Mouse (Mus musculus): Measurements from ENCODE around the gene Dbn1. TPM values are rescaled to one million over a fixed set of nuclear protein-coding genes. Genes with fewer than 3 reads are reported as not detected.

The Dbn1 gene
- 10.7 and 14.9 TPM in 2 replicates for polyA plus RNA-seq (2012; rRNA removed; ENCODE audit: low replicate concordance)

DNA sequence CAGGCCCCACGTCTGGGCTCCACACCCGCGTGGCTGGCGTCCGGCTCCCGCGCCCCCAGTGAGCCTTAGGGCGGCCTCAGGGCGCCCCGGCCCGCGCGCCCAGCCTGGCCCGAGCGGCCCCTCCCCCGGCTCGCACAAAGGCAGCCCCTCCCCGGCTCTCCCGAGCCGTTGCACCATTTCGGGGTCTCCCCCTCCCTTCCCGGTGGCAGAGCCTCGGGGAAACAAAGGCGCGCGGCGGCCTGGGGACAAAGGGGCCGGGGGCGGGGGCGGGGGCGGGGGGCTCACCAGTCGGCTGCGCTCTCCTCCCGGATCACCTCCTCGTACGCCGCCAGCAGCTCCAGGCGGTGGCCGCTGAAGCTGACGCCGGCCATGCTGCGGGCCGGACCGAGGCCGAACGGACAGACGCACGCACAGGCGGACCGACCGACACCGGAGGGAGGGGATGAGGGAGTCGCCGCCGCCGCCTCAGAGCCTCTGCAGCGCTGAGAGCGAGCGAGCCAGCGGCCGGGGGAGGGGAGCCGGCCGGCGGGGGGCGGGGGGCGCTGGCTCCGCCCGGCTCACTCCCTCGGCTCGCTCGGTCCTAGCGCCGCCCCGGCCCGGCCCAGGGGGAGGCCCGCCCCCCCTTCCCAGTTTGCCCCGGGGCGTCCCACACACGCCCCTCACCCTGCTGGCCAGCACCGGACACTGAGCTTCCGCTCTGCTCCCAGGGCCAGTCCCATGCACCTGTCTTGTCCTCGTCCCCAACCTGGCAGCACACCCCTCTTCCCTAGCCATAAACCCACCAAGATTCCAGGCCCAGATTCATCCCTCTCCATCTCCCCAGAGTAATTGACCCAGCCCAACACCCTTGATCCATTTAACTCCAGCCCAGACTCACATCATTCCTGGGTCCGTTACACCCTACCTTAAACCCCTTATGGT, at the start of gene Dbn1:
Gene Dbn1 (minus strand): TSS at position 534 of the 921 bp plus-strand sequence.

DNA sequence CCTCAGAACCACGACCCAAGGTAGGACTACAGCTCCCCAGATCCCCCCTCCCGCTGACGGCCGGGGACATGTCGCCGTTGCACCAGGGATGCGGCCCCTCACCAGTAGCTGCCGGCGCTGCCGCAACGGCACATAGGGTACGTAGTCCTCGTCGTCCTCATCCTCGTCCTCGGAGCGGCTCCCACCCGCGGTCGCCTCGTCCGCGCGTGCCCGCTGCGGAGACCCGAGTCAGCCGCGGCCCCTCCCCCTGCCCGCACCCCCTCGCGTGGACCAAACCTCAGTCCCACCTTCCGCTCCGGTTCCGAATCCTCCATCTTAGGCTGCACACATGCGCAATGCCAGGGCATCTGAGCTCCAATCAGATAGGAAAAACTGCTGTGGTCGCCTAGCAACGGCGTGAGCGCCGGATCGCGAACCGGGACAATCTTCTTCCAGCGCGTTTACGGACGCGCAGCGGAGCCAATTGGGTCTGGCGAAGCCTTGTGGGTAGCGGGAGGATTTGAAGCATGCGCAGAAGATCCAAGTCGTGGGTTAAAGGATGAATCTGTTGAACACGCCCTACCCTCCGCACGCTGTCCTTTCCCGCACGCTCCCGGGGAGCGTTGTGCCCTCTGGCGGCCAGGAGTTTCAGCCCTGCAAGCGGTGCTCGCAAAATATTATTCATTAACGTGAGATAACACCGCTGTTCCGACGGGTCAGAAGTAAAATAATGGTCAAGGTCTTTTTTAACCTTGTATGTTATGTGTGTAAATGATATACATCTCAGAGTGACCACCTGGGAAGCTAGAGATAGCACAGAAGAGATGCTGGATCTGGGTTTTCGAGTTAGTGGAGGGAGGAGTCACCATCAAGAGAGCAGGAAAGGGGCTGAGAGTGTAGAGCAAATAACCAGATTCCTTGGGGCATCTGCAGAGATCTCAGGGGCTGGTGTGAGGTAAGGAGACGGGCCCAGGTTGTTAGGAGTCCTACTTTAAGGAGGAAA, 48.6 kb upstream of the Dbn1 start, which contains the start of gene Ddx41:
Gene Ddx41 (minus strand): TSS at position 465 of the 982 bp plus-strand sequence.

DNA sequence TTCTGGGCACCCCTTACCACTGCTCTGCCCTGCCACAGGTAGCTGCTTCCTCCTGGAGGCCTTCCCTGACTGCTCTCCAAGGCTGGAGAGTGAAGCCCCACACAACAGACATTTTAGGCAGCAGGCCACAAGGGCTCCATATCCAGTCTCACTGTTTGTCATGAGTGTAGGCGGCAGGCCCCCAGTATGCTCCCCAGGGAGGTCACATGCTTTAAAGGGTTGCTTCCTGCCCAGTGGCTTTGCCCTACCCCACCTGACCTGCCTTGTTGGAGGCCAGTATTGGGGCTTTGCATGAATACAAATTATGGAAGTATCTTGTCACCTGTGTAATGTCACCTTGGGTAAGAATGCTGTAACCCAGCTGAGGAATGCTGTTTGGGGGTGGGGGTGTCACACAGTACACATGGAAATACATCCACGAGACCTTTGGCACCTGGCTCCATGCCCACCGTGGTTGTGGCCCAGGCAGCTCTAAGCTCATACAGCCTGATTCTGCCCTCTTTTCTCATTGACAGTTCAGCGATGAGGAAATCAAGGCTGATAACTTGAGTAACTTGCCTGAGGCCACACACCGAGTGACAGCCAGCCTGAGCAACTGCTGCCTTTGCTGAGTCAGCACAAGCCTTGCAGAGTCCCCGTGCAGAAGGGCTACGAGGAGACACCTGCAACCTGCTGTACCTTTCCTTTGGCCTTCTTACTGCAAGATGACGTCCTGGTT, 41.4 kb upstream of the Dbn1 start, which contains the start of gene Dok3:
Gene Dok3 (minus strand): TSS at position 99 of the 718 bp plus-strand sequence.

DNA sequence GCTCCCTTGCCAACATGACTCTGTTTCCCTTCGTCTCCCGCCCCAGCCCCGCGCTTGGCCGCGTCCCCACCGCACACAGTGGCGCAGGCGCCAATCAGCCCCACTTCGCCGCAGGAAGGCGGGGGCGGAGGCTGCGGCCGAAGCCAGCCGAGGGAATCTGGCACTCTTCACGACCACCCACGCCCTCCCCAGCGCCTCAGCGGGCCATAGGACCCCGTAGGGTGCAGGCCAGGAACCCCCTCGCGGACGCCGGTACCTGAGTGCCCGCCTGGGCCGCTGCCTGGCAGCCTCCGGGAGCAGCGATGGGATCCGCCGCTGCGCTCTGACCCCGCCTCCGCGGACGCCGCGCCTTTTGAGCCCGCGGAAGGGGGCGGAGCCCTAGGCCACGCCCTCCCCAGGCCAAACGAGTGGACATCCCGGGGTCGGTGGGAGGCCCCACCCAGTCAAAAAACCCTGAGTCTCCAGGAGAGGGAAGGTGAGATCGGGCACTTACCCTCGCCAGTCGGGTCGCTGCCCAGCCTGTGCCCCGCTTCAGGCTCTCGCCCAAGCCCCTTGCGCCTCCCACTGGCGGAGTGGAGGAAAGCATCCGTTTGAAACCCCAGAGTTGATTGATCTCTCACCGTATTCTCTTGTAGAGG, 25.3 kb upstream of the Dbn1 start, which contains the start of gene Pdlim7:
Gene Pdlim7 (minus strand): TSS at position 566 of the 638 bp plus-strand sequence.

DNA sequence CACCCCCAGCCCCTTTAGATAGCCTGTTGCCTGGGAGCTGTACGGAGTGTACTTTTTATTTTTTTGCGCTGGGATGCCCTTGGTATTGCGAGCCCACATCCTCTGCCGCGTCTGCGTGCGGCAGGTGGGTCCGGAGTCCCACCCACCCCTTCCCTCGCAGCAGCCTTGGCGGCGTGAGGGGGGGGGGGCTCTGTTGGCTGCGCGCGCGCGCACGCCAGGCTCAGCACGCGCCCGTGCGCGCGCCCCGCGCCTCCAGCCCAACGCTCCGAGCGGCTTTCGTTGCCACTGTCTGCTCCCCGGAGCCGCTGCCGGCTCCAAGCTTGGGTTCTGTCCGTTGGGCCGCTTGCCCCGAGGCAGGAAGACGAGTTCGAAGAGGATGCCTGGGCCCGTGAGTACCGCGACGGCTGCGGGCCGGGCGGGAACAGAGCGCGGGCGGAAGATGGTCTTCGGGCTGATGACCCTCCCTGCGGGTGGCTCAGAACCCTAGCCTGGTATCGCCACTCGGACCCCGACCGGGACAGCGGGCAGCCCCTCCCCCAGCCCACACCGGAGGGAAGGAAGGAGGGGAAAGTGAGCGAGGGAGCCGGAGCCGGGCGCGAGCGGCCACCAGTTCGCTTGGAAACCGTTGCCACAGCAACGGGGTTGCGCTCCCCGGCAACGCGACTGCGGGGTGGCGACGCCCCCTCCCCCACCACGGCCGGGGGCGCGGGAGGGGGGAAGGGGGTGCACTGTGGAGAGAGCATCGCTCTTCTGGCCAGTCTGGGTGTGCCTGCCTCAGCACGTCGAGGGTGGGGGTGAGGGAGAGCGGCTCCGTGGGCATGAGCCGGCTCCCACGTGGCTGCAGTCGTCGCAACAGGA, 23.7 kb downstream of the Dbn1 start, which contains the start of gene Prr7:
Gene Prr7 (plus strand): TSS at position 241 of the 858 bp plus-strand sequence.

DNA sequence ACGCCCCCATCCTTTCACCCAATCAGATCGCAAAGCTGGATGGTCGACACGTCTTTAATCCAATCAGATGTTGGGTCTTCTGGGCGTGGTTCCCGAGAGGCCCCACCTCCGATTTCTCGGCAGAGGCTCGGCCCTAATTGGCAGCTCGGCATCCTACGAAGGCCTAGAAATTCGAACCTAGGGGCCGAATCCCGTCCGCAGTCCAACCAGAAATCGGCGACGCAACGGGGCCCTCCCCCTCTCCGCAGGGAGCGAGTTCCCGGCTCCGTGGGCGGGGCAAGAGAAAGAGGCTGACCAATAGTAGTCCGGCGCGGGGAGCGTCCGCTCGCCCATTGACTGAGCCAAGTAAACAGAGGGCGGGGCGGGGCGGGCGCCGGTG, 43.0 kb downstream of the Dbn1 start, which contains the start of gene Grk6:
Gene Grk6 (plus strand): TSS at position 136 of the 379 bp plus-strand sequence.

DNA sequence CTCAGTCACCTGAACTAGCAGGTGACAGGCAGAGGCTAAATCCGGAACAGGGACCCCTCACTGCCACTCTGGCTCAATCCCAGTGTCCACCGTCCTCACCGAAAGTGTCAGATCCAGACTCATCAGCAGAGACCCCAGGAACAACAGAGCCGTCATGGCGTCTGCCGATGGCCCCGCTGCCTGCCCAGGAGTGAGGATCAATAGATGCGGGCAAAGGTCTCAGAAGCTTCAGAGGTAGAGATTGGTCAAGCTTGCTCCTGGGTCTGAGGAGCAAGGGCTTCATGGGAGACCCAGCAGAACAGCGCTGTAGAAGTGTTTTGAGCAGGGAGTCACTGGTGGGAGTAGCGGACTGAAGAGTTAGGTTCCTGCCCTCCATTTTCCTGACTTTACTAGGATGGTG, 61.3 kb downstream of the Dbn1 start, which contains the start of gene F12:
Gene F12 (minus strand): TSS at position 181 of the 400 bp plus-strand sequence.

Other genes with a start within 250 kb of the Dbn1 start
- gene Prelid1, start 167.6 kb downstream of the Dbn1 start, polyA plus RNA-seq (2012; rRNA removed; ENCODE audit: low replicate concordance) = 816 and 1,080 TPM in 2 replicates
- gene Rab24, start 166.2 kb downstream of the Dbn1 start, polyA plus RNA-seq (2012; rRNA removed; ENCODE audit: low replicate concordance) = 50.4 and 109 TPM in 2 replicates
- gene Mxd3, start 158.3 kb downstream of the Dbn1 start, polyA plus RNA-seq (2012; rRNA removed; ENCODE audit: low replicate concordance) = 6.6 and 8.8 TPM in 2 replicates
- 79.1 and 91.4 TPM in 2 replicates for gene Lman2, start 125.3 kb downstream of the Dbn1 start, polyA plus RNA-seq (2012; rRNA removed; ENCODE audit: low replicate concordance)
- 5.0 and 14.5 TPM in 2 replicates for gene Rgs14, start 118.4 kb downstream of the Dbn1 start, polyA plus RNA-seq (2012; rRNA removed; ENCODE audit: low replicate concordance)
- 0.12 and 0.28 TPM in 2 replicates for gene Slc34a1, start 89.9 kb downstream of the Dbn1 start, polyA plus RNA-seq (2012; rRNA removed; ENCODE audit: low replicate concordance)
- not detected in 2 replicates for gene Pfn3, start 72.9 kb downstream of the Dbn1 start, polyA plus RNA-seq (2012; rRNA removed; ENCODE audit: low replicate concordance)
- 0.13 and 0.63 TPM in 2 replicates for gene F12, start 61.3 kb downstream of the Dbn1 start, polyA plus RNA-seq (2012; rRNA removed; ENCODE audit: low replicate concordance)
- 25.7 and 27.4 TPM in 2 replicates for gene Grk6, start 43.0 kb downstream of the Dbn1 start, polyA plus RNA-seq (2012; rRNA removed; ENCODE audit: low replicate concordance)
- 5.1 and 13.9 TPM in 2 replicates for gene Prr7, start 23.8 kb downstream of the Dbn1 start, polyA plus RNA-seq (2012; rRNA removed; ENCODE audit: low replicate concordance)
- 54.3 and 103 TPM in 2 replicates for gene Pdlim7, start 25.6 kb upstream of the Dbn1 start, polyA plus RNA-seq (2012; rRNA removed; ENCODE audit: low replicate concordance)
- 11.7 and 26.9 TPM in 2 replicates for gene Dok3, start 41.2 kb upstream of the Dbn1 start, polyA plus RNA-seq (2012; rRNA removed; ENCODE audit: low replicate concordance)
- gene Ddx41, start 48.5 kb upstream of the Dbn1 start, polyA plus RNA-seq (2012; rRNA removed; ENCODE audit: low replicate concordance) = 36.9 and 37.2 TPM in 2 replicates
- gene Fam193b, start 83.0 kb upstream of the Dbn1 start, polyA plus RNA-seq (2012; rRNA removed; ENCODE audit: low replicate concordance) = 71.0 and 75.1 TPM in 2 replicates
- gene Tmed9, start 85.6 kb upstream of the Dbn1 start, polyA plus RNA-seq (2012; rRNA removed; ENCODE audit: low replicate concordance) = 19.5 and 29.4 TPM in 2 replicates
- gene B4galt7, start 111.8 kb upstream of the Dbn1 start, polyA plus RNA-seq (2012; rRNA removed; ENCODE audit: low replicate concordance) = 16.1 and 17.0 TPM in 2 replicates
- 4.8 and 8.4 TPM in 2 replicates for gene Caml, start 134.9 kb upstream of the Dbn1 start, polyA plus RNA-seq (2012; rRNA removed; ENCODE audit: low replicate concordance)
- gene Ddx46, start 146.9 kb upstream of the Dbn1 start, polyA plus RNA-seq (2012; rRNA removed; ENCODE audit: low replicate concordance) = 3.5 and 5.7 TPM in 2 replicates
- 3.9 and 6.0 TPM in 2 replicates for gene B230219D22Rik, start 205.0 kb upstream of the Dbn1 start, polyA plus RNA-seq (2012; rRNA removed; ENCODE audit: low replicate concordance)
- gene Txndc15, start 226.5 kb upstream of the Dbn1 start, polyA plus RNA-seq (2012; rRNA removed; ENCODE audit: low replicate concordance) = 25.9 and 33.2 TPM in 2 replicates
- 9.5 and 20.7 TPM in 2 replicates for gene Pcbd2, start 239.3 kb upstream of the Dbn1 start, polyA plus RNA-seq (2012; rRNA removed; ENCODE audit: low replicate concordance)

Data from duodenum, adult 2 months (tissue).